Mouse (Mus musculus) hindbrain, embryonic 11.5 days (tissue): ENCODE results near the gene Borcs7. TPM values are rescaled to one million over a fixed set of nuclear protein-coding genes. Genes with fewer than 3 reads are reported as not detected.

Experiments used
- ATAC-seq: fragments of 200-750 bp; cut with Nextera tagmentation; 2 replicates; pipeline ENCODE4 v1.8.0; 2017; ENCODE audit warnings: mild to moderate bottlenecking, moderate TSS enrichment, moderate library complexity; ENCODE audit not compliant: low FRiP score
- DNase-seq: peaks from one replicate; pipeline ENCODE4 v3.0.0-alpha.2; 2015; ENCODE audit warnings: low spot score
- H3K27ac ChIP-seq: fragments of 300-500 bp; sonication (generic); 2 replicates; pipeline ENCODE4 v1.5.1; 2014; ENCODE audit warnings: mild to moderate bottlenecking, low read depth, low read length
- H3K27me3 ChIP-seq: fragments of 300-500 bp; sonication (generic); 2 replicates; pipeline ENCODE4 v1.6.1; 2014; ENCODE audit warnings: mild to moderate bottlenecking, low read length, moderate library complexity, mixed read lengths; ENCODE audit not compliant: control insufficient read depth, insufficient read depth
- H3K36me3 ChIP-seq: fragments of 300-500 bp; sonication (generic); 2 replicates; pipeline ENCODE4 v1.6.1; 2014; ENCODE audit warnings: mild to moderate bottlenecking, low read length, moderate library complexity, mixed read lengths; ENCODE audit not compliant: control insufficient read depth, insufficient read depth
- H3K4me1 ChIP-seq: fragments of 300-500 bp; sonication (generic); replicated peaks from 2 replicates; pipeline ENCODE4 v1.6.1; 2014; ENCODE audit warnings: low read length, mixed read lengths; ENCODE audit not compliant: control insufficient read depth, insufficient read depth
- H3K4me2 ChIP-seq: fragments of 300-500 bp; sonication (generic); replicated peaks from 2 replicates; pipeline ENCODE4 v1.6.1; 2014; ENCODE audit warnings: mild to moderate bottlenecking, low read depth, low read length
- H3K4me3 ChIP-seq: fragments of 300-500 bp; sonication (generic); 2 replicates; pipeline ENCODE4 v1.5.1; 2014; ENCODE audit warnings: low read depth, low read length
- H3K9ac ChIP-seq: fragments of 300-500 bp; sonication (generic); 2 replicates; pipeline ENCODE4 v1.6.1; 2014; ENCODE audit warnings: low read depth, low read length
- H3K9me3 ChIP-seq: fragments of 300-500 bp; sonication (generic); 2 replicates; pipeline ENCODE4 v1.6.1; 2016; ENCODE audit warnings: low read length; ENCODE audit not compliant: control insufficient read depth
- WGBS: fragments of 180-500 bp; shearing (Covaris S2); extraction: QIAGEN DNeasy Blood & Tissue Kit; methylation state at CpG from one replicate; pipeline ENCODE4 v1.1.7; 2014; 5-methylcytosine and 5-hydroxymethylcytosine counted together
- polyA plus RNA-seq: library from polyadenylated mRNA; unstranded; fragments of >200 nt; fragmentation: Nextera tagmentation; extraction: Ambion mirVana; gene quantifications from 2 replicates; pipeline ENCODE4 v1.2.1, GENCODE M21; 2014

Gene Borcs7
- polyA plus RNA-seq, 1 experiment from 2014 or later = 14.9 TPM

GRCm38 (mm10) chr19:46646041-46646481 is 43.6 kb upstream of the Borcs7 start:
- Histone ChIP-seq H3K4me1 (peaks cover 9% of the 10 kb centered on the region; the same call in 1 of the 2 replicates), H3K9ac (no peak overlapping the region), H3K4me3 (no peak overlapping the region), H3K4me2 (no peak overlapping the region), H3K27ac (no peak overlapping the region), H3K9me3 (no peaks in the 10 kb centered on the region), H3K27me3 (no peaks in the 10 kb centered on the region), H3K36me3 (no peaks in the 10 kb centered on the region)
- ATAC-seq = no peak
- DNase-seq = no peak
- WGBS = 78% methylated on average over 12 of the region's 12 CpGs

DNA sequence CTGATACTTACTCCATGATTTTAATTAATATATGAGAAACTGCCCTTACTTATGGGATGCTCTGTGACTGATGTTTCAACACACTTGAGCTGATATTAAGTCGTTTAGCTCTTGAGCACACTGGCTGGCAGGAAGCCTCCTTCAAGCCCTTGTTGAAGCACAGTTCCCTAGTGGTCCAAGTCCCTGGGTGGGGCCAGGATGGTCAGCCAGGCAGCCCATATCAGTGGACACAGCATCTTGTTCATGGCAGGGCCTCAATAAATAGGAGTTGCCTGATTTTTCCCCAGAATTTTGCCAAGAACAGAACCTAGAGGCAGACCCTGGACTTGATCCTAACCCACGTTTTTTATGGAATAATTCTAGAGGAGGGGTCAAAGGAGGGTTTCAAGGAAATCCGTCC is 42.5 kb upstream of the Borcs7 start:
- Histone ChIP-seq H3K27ac (no peak overlapping the region), H3K9ac (no peak overlapping the region), H3K36me3 (no peaks in the 10 kb centered on the region), H3K27me3 (no peaks in the 10 kb centered on the region), H3K4me3 (no peak overlapping the region), H3K4me1 (0 out of 2 replicates have a peak, but pooled peaks cover 7% of the 10 kb centered on the region), H3K9me3 (no peaks in the 10 kb centered on the region), H3K4me2 (no peak overlapping the region)
- ATAC-seq (no peak), DNase-seq (no peak)
- WGBS = 78% methylated on average over 3 of the region's 3 CpGs

- no peak overlapping the region for H3K4me3 ChIP-seq
- no peak overlapping the region for H3K4me2 ChIP-seq
- H3K27me3 ChIP-seq = no peaks in the 10 kb centered on the region
- no peak overlapping the region for H3K9ac ChIP-seq
- DNase-seq (no peak), ATAC-seq (no peak)
- H3K4me1 ChIP-seq = 0 out of 2 replicates have a peak, but pooled peaks cover 7% of the 10 kb centered on the region
- H3K9me3 ChIP-seq = no peaks in the 10 kb centered on the region
- H3K27ac ChIP-seq = no peak overlapping the region
- 87% methylated on average over 8 of the region's 8 CpGs for WGBS
- no peaks in the 10 kb centered on the region for H3K36me3 ChIP-seq
Measured at GRCm38 (mm10) chr19:46647850-46648249, 41.9 kb upstream of the Borcs7 start.

DNA sequence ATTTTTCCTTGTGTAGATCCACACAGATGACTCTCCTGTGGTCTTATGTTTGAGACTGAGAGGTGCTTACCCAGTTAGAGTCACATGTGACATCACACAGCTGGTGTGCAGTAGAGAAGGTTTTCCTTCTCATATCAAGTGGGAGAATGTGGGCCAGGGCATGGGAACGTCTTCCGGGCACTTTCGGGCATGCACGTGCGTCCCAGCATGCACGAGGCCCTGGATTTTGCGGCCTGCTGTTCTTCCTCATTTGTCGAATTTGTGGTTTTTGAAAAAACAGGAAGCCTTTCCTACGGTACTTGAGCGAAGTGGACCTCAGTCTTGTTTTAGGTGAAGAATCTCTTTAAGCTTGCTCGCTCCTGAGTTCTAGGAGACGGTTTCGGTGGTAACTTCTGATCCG is 41.1 kb upstream of the Borcs7 start:
- no peak overlapping the region for H3K27ac ChIP-seq
- WGBS = 94% methylated on average over 14 of the region's 14 CpGs

GRCm38 (mm10) chr19:46653188-46653587 is 36.5 kb upstream of the Borcs7 start:
- H3K36me3 ChIP-seq = peaks cover 18% of the 10 kb centered on the region; the same call in 1 of the 2 replicates

More for the DNA sequence above, 41.1 kb upstream of the Borcs7 start:
- Histone ChIP-seq H3K27me3 (no peaks in the 10 kb centered on the region), H3K9ac (no peak overlapping the region), H3K4me1 (0 out of 2 replicates have a peak, but pooled peaks cover 7% of the 10 kb centered on the region), H3K9me3 (no peaks in the 10 kb centered on the region), H3K4me2 (no peak overlapping the region), H3K36me3 (peaks cover 2% of the 10 kb centered on the region; the same call in 1 of the 2 replicates), H3K4me3 (no peak overlapping the region)
- no peak for ATAC-seq
- no peak for DNase-seq

GRCm38 (mm10) chr19:46653616-46654235 is 36.0 kb upstream of the Borcs7 start:
- Histone ChIP-seq H3K36me3 (peaks cover 18% of the 10 kb centered on the region; the same call in 1 of the 2 replicates), H3K9ac (no peak overlapping the region), H3K4me3 (no peak overlapping the region), H3K9me3 (no peaks in the 10 kb centered on the region), H3K4me2 (no peak overlapping the region), H3K27ac (no peak overlapping the region), H3K27me3 (no peaks in the 10 kb centered on the region), H3K4me1 (no peaks in the 10 kb centered on the region)
- 91% methylated on average over 14 of the region's 14 CpGs for WGBS
- ATAC-seq (no peak), DNase-seq (no peak)

More at GRCm38 (mm10) chr19:46653188-46653587, 36.5 kb upstream of the Borcs7 start:
- no peaks in the 10 kb centered on the region for H3K9me3 ChIP-seq
- 94% methylated on average over 5 of the region's 5 CpGs for WGBS
- H3K4me2 ChIP-seq = no peak overlapping the region
- no peak overlapping the region for H3K9ac ChIP-seq
- no peaks in the 10 kb centered on the region for H3K27me3 ChIP-seq
- no peak for ATAC-seq
- H3K4me1 ChIP-seq = no peaks in the 10 kb centered on the region
- no peak overlapping the region for H3K27ac ChIP-seq
- no peak for DNase-seq
- H3K4me3 ChIP-seq = no peak overlapping the region

DNA sequence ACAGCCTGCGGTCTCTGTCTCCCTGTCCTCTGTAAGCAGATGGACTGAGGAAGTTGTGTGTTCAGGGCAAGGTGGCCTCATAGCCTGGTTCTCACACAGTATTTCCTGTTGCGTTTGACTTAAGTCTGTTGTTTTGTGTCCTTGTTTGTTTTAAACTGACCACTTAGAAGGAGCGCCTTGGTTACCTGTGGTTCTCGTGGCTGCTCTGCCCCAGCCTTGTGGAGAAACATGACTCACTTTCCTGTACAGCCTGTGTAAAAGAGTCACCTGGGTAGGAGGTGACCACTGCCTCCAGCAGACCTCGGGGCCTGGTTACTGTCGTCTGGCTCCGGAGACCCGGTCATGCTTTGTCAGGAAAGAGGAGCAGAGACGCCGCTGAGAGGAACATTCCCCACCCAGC is 34.1 kb upstream of the Borcs7 start:
- H3K4me3 ChIP-seq = no peak overlapping the region
- H3K27me3 ChIP-seq = no peaks in the 10 kb centered on the region
- H3K9me3 ChIP-seq = no peaks in the 10 kb centered on the region
- peaks cover 18% of the 10 kb centered on the region; the same call in 1 of the 2 replicates for H3K36me3 ChIP-seq
- no peak overlapping the region for H3K4me2 ChIP-seq
- H3K4me1 ChIP-seq = no peaks in the 10 kb centered on the region
- H3K27ac ChIP-seq = no peak overlapping the region
- no peak for ATAC-seq
- no peak overlapping the region for H3K9ac ChIP-seq
- no peak for DNase-seq
- WGBS = 95% methylated on average over 10 of the region's 10 CpGs

DNA sequence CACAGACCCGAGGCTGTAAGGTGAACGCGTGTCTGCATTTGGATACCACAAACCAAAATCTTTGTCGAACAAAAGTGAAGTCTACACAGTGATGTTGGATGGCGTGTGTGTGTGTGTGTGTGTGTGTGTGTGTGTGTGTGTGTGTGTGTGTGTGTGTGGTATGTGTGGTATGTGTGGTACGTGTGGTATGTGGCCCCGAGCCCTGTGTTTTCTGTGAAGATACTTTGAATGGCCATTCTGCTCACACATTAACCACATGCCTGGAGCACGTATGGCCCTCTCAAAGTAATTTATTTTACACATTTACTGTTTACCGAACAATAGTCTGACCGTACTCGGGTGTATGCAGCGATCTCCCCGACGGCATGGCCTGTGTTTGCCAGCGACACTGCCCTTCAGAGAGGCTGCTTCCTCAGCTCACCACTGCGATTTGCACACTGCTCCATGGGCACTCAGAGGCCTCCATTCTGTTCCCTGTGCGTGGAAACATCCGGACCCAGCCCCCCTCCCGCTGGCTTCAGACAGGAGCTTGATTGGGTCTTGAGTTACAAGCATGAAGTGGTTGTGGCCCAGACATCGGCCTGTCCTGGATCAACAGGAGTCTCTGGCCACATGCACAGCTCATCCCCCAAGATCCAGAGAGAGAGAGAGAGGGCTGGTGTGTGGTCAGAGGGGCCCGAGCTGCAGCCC is 33.4 kb upstream of the Borcs7 start:
- no peaks in the 10 kb centered on the region for H3K9me3 ChIP-seq
- WGBS = 93% methylated on average over 21 of the region's 21 CpGs
- H3K4me1 ChIP-seq = no peaks in the 10 kb centered on the region
- ATAC-seq = no peak
- DNase-seq = no peak
- no peak overlapping the region for H3K4me3 ChIP-seq
- no peaks in the 10 kb centered on the region for H3K27me3 ChIP-seq
- H3K9ac ChIP-seq = no peak overlapping the region
- no peak overlapping the region for H3K4me2 ChIP-seq
- H3K36me3 ChIP-seq = peaks cover 18% of the 10 kb centered on the region; the same call in 1 of the 2 replicates
- no peak overlapping the region for H3K27ac ChIP-seq
